Mouse (Mus musculus) ZHBTc4 (cell line): Measurements from ENCODE around the gene Relb.

Experiments
- DNase-seq: peaks from one replicate; pipeline ENCODE4 v3.0.0-alpha.2; 2011; ENCODE audit warnings: low read depth, low spot score

The Relb gene

DNA sequence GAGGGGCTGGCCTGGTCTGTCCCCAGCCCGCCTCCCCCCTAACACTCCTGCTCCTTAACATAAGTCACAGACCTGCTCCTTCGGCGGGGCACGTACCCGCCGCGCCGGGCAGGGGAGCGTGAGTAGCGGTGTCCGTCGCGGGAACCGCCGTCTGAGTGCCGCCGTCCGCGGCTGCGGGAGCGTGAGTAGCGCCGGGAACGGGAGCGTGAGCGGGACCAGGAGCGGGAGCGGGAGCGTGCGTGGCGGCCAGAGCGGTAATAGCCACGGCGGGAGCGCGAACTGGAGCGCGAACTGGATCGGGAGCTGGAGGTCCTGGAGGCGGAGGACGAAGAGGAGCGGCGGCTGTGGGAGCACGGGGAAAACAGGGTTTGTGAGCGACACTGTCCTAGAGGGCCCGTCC is 43.0 kb downstream of the Relb start:
- peak; percentile 60 for DNase-seq

DNA sequence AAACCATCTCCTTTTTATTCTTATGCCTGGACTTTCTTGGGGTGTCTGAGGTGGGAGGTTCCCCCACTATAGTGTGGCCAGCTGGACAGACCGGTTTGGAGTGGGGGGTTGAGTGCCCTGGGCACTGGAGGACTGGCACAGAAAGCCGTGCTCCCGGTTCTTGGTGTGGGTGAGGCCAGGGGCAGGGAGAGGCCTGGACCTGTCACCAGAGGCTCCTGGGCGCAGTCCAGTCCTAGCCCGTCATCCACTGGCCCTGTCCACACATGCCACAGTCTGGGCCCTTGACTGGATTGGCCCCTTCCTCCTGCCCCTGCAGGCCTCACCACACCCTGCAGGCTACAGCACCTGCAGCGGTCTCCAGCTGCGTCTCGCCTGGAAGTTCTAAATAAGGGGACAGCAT is 48.6 kb downstream of the Relb start:
- DNase-seq: no peak

DNA sequence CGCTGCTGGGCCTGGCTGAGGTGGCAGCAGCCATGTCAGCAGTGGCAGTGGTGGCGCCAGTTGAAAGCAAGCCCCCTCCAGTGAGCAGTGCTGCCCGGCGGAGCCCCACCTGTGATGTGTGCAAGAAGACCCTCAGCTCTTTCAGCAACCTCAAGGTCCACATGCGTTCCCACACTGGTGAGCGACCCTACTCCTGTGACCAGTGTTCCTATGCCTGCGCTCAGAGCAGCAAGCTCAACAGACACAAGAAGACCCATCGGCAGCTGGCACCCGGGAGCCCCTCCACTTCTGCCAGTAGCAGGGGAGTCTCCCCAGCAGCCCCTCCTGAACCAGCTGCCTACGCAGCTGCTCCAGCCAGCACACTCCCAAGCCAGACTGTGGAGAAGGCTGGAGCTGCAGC is 49.5 kb downstream of the Relb start:
- DNase-seq: no peak

DNA sequence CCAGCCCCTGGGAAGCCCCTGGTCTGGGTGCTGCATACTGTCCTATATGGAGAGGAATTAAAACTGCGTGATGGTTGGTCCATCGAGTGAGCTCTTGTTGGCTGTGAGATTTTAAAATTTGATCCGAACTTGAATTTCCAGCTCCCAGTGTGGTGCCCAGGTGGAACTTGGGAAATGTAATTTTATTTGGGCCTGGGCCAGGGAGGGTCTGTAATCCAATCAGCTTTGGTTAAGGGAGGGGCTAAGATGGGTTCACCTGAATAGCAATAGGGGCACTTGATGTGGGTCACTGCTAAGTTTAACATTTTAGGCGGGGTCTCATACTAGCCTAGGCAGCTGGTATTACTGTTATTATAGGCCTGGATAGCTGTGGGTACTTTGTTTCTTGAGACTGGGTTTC is 50.8 kb downstream of the Relb start:
- DNase-seq: no peak

DNA sequence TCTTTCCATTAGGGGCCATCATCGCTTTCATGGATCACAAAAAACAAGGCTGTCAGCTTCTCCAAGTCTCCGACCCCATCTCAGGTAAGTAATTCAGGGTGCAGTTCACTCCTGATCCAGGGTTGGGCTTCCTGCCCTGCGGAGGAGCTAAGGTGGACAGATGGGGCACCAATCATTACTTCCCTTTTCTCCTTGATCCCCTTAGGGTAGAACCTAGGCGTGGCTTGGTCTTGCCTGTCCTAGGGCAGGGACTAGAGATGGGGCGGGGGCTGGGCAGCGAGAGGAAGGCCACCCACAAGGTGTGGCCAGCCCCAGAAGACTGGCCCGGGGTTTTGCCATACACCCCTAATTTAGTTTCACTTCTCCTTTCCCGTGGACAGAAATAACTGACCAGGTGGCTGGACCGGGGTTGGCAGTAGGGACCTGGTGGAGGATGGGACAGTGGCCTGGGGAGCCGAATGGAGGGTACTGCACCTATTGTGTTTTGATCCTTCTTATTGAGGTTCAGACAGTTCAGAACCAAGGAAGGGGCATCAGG is 51.3 kb downstream of the Relb start:
- no peak for DNase-seq

DNA sequence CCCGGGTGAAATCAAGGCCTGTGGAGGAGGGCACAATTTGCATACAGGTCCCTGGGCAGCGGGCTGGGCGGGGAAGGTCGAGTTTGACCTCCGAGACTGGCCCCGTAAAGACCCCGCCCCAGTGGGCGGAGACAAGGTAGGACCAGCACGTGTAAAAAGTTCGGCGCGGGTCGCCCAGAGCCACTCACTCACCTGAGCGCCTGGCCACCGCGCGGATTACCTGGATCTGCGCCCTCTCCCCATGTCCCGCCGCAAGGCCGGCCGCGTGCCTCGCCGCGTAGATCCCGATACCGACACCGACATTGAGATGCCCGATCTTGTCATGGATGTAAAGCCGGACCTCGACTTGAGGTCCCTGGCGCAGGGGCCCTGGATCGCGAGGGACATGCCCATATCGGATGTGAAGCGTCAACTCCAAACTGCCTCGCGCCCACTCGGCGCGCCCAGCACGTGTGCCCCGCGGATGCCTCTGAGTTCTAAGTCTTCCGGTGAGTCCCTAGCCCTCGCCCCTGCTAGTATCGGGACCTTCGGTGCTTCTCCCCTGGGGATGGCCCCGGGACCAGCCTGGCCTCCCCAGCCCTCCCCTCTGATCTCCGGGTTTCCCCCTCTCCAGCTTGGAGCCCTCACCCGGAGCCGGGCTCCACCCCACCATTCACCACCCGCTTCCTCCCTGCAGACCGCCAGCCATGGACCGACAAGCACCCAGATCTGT is 51.9 kb downstream of the Relb start, which contains the start of the genes Zfp296 and Gemin7:
Gene Zfp296, plus strand, starts transcription at position 147 of the 712 bp plus-strand sequence.
Gene Gemin7, minus strand, starts transcription at position 455 of the 712 bp plus-strand sequence.
- DNase-seq: peak; percentile 78

DNA sequence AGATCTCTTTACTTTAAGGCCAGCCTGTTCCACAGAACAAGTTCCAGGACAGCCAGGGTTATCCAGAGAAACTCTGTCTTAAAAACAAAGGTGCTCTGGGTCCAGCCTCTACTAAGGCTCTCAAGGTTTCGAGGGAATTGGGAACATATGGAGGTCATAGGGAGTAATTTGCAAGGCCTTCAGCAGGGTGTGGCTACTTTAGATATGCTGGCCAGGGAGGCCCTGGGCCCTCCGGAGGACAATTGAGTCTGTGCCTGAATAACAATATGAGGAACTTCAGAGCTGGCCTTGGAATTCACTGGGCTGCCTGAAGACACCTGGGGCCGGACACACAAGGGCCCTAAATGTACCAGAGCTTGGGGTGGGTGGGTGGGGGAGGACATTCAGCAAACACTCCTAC is 53.7 kb downstream of the Relb start:
- no peak for DNase-seq

DNA sequence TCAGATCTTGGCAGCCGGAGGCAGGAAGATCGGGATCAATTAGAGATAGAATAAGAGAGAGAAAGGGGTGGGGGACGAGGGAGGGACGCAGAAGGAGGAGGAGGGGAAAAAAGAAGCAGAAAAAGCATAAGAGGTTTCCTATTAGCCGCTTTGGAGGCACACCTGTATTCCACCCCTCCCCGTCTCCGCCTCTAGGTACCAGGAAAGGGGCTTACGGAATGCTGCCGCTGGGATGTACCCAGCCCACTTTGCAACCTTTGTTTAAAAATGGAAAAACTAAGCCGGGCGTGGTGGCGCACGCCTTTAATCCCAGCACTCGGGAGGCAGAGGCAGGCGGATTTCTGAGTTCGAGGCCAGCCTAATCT is 55.5 kb downstream of the Relb start:
- peak; percentile 88 for DNase-seq

DNA sequence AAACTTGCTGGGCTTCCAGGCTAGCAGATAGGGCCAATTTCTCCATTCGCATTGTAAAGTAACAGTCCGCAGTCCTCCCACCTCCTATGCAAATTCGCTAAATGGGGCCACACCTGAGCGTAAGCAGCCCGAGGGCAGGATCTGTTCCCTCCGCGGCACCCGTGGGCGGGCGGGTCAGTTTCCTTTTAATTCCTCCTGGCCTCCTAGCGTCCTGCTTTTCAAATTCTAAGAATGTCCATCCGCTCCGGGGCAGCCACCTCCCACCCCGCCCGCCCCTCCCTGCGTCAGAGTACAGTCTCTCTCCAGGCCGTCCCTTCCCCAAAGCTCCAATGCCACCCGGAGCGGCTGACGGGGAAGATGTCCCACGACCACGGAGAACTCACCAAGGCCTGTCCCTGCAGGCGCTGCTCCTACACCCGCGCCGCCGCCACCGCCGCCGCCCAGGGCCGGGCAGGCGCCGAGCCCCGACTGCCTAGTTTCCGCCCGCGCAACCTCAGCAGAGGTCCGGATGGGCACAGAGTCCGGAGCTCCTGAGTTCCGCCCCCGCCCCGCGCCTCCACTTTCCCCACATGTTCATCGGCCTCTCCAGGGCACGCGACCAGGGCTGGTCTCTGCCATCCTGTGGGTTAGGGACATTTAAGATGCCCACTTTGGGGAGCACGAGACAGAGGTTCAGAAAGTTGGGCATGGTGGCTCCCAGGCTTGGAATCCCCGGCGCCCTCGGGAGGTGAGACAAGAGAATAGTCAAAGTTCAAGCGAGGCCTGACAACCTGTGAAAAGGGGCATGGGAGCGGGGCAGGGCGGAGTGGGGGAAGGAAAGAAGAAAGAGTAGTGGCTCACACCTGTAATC is 56.1 kb downstream of the Relb start:
- peak; percentile 93 for DNase-seq

DNA sequence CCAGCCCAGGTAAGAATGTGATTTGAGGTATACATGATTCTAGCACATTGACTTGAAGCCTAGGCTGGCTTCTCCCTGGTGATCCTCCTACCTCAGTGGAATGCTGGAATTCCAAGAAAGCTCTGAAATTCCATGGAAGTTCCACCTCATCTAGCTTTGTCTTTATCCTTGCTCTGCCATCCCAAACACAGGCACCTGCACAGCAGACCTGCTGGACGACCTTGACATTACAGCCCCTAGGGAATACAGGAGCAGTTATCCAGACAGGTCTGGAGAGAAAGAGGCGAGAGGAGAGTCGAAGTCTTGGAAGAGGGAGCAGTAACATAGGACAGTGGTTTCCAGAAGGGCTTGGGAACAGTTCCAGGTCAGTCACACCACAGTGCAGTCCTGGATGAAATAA is 59.6 kb downstream of the Relb start:
- DNase-seq: peak; percentile 81

DNA sequence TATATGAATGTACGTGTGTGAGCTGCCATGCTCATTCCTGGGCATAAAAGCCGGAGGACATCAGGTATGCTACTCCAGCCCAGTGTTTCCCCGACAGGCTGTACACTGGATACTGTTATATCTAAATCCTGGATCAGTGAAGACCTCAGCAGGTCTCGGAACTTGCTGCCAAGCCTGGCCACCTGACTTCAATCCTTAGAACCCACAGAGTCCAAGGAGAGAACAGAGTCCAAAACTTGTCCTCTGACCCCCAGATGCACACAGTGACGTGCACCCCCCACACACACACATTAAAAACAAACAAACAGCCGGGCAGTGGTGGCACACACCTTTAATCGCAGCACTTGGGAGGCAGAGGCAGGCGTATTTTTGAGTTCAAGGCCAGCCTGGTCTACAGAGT is 61.8 kb downstream of the Relb start:
- no peak for DNase-seq

DNA sequence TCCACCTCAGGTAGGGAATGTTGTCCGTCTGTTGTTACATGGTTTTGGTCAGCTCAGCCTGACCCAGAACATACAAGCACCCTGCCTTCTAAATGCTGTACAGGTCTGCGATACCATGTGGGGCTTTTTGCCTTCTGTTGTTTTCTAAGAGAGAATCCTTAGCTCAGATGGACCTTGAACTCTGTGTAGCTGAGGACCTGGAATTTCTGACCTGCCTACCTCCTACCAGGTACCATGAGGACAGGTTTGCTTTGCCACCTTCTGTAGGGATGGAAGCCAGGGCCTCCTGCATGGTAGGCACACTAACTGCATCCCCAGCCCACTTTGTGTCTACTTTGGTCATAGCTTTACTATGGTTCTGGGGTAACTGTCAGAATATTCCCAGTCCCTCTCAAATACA is 63.4 kb downstream of the Relb start:
- no peak for DNase-seq

DNA sequence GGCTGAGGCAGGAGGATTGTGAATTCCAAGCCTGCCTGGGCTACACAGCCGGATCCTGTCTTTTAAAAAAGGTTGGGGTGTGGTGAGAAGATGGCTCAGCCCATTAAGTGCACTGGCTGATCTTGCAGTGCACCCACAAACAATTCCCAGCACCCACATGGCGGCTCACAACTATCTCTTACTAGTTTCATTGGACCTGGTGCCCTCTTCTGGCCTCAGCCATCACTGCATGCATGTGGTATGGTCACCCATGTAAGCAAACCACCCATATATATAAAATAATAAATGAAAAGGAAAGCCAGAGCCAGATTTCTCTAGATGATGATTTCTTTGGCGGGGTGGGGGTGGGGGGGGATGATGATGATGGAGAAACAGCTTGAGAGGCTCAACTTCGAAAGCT is 64.8 kb downstream of the Relb start:
- peak; percentile 66 for DNase-seq

DNA sequence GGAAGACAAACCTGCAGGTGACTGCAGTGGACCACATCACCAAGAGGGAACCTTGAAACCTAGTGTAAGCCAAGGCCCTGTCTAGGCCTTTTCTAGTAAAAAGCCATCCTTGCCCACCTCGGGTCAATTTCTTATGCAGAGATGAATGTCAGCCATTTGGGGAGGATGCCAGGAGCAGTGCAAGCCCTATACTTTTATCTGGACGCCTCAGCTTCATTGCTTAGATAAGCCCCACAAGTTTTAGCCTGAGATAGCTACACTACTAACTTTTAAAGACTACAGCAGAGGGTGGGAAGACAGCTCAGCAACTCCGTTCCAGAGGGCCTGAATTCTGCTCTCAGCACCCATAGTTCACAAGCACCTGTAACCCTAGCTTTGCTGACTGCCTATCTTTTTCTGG is 65.4 kb downstream of the Relb start:
- no peak for DNase-seq

DNA sequence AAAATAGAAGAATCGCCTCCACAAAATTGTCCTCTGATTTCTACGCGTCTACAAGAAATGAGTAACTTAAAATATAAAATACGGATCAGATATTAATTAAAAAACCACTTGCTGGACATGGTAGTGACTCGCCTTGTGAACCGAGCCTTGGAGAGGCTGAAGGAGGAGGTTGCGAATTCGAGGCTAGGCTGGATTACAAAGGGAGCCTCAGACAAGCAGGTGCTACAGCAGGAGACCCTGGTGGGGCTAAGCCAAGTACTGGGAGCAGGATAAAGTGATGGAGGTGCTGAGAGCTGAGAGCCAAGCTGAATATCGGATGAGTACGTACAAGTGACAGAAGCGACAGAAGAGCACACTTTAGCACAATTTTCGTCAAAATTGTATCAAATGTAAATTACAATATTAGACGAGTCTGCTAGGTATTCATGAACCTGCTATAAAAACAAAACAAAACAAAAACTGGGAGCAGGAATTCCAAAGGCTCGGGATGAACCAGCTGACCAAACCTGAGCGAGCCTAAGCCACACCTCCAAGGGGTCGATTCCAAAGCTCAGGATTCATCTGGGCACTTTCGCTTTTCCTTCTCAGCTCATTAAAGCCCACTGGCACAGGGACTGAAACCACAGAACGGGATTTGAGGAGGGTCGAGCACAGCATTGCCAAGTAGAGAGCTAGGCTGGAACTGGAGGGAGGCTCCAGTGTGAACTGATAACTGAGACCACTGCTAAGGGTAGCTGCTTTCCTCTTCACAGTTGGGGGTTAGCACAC is 66.4 kb downstream of the Relb start, which contains the start of gene Ppp1r37:
Gene Ppp1r37, minus strand, starts transcription at position 434 of the 768 bp plus-strand sequence.
- no peak for DNase-seq

DNA sequence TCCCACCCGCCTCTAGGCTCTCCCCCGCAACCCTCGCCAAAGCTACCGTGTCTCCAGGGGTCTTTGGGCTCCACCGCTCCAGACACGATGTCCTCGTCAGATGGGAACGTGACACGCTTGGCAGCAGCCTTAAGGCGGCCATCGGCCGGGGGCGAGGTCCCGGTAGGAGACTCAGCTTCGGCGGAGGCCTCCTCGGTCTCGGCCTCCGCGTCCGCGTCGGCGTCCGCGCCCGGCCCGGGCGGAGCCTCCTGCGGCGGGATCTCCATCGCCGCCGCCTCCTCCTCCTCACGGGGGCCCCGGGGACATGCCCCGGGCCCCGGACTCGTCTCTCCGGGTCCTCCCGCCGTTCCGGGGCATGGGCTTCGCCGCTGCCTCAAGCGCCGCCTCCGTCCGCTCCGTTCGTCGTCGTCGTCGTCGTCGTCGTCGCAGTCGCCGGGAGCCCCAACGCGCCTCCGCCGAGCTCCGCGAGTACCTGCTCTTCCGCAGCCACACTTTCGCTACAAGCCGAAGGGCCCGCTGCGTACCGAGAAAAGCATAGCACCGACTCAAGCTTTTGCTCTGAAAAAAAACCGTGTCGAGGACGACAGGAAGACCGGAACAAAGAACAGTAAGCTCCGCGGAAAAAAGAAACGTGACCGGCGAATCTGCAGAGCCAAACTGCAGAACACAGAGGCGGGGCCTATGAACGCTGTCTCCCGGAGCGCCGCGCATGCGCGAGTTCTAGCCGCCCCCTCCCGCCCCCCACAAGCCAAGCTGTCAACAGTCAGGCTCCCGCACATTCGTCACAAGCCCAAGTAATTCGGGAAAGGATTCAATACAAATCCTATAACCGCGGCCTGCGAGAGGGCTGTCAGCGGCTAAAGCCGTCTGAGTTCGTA is 67.2 kb downstream of the Relb start:
- peak; percentile 96 for DNase-seq

DNA sequence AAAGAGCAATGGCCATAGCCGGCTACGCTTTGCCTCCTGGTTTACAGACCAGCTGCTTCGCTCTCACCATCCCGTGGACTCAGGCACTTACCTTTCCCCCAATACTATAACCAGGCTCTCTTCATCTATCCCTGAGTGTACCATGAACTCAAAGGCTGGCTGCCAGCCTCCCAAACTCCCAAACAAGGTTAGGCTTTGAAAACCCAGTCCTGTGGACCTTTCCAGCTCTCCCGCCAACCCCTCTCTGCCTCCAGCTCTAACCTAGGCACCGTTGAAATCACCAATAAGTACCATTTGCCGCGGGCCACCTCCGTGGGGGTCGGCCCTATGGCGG is 67.8 kb downstream of the Relb start:
- DNase-seq: no peak

DNA sequence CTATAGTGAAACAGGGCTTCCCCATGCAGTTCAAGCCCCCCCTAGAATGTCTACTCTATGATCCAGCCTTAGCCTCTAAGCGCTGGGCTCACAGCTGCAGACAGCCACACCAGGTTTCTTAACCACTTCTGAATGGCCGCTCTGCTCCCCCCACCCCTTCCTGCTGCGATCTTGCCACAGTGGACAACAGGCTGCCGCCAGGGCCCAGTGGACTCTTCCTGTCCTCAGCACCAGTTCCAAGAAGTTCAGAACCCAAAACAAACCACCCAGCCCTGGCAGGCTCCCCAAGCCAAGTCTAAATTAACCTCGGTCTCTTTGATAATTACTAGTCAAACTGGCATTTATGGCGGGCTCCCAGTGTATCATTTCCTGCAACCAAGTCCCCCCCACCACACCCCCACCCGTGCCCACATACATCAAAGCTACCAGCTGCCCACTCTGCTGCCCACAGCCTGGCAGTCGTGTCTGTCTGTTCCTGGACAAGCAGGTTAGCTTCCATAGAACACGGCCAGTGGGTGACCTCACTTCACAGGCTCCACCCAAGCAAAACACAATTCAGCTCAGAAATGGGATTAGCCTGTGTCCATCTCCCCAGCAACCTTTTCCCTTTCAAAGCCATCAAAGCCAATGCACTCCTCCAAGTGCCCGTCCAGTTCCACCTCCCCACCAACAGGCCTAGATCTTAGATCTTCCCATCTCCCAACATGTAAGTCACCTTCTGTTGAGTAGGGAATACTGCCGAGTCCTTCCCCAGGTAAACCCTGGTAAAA is 68.6 kb downstream of the Relb start:
- DNase-seq: no peak

DNA sequence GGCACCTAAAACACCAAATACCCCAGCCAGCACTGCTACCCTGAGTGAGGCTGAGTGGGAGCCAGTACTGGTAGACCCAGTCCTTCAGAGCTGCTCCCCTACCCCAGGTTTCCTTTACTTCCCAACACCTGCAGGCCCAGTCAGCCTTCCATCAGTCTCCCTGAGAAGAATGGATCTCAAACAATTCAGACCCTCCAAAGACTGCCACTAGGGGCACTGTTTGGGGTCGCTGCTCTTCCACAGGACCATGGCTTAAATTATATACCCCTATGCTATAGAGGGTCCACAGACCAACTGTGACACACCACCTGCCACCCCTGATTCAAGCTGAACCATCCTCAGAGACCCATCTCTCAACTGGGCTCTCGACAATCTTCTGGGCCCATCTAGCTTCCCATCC is 70.3 kb downstream of the Relb start:
- DNase-seq: peak; percentile 66
